Mouse (Mus musculus) skeletal muscle tissue, adult 2 months (tissue): ENCODE data around the gene Slc7a5.

ENCODE experiments used
- DNase-seq: peaks from one replicate; pipeline ENCODE4 v3.0.0-alpha.2; 2012; ENCODE audit warnings: low read depth, low spot score

Gene Slc7a5

GRCm38 (mm10) chr8:121907587-121908248, at the start of gene Slc7a5:
Gene Slc7a5 (minus strand): TSS chr8:121907694.
- DNase-seq = peak; percentile 90

DNA sequence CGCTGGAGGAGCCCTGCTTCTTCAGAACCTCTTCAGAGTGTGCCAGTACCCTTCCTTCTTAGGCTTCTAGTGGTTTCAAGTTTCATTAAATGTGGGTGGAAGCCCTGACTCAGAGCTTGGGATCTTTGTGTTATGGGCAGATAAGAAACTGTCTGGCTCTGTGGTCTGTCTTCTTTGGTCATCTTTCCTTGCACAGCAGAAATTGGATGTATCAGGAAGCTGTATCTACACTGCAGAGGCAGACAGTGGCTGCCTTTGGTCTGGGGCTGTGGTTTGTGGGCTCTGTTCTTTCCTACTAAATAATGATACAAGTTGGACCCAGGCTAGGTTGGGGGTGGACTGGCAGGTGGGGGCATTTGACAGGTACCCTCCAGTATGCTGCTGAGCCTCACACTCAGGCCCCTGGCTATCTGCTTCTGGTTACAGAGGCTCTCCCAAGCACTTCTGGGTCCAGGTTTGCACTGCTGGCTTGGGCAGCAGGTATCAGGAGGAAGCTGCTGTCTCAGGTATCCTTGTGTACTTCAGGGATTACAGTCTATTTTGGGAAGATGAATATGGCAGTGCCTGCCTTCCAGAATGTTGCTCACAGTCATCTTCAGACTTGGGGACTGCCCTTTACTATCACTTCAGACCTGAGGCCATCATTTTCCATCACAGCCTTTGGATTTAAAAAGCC, 48.5 kb upstream of the Slc7a5 start:
- DNase-seq = peak; percentile 78

DNA sequence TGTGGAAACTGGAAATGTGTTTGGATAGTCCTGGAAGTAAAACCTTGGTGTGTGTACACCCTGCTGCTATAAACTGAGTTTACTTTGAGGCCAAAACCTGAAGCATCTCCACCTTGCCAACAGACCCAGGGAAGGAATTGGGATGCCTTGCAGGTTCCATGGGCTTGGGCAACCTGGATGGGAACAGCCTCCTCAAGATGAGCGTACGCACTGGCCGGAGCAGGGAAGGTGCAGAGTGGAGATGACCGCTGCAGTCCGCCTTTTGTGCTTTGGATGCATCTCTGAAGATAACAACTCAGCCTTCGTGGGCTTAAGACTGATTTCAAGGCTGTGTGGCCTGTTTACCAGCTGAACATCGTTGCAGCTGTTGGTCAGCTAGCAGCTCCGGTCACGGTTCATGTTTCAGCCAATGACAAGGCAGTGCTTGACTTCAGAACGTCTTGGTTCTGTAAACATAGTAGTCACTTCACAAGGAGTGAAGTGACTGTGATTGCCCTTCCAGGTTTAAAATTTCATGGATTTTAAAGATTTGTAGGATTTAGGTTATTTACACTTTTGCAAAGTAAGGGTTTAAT, 47.6 kb upstream of the Slc7a5 start:
- DNase-seq = peak; percentile 71

GRCm38 (mm10) chr8:121953821-121954545, 46.5 kb upstream of the Slc7a5 start:
- DNase-seq = no peak

DNA sequence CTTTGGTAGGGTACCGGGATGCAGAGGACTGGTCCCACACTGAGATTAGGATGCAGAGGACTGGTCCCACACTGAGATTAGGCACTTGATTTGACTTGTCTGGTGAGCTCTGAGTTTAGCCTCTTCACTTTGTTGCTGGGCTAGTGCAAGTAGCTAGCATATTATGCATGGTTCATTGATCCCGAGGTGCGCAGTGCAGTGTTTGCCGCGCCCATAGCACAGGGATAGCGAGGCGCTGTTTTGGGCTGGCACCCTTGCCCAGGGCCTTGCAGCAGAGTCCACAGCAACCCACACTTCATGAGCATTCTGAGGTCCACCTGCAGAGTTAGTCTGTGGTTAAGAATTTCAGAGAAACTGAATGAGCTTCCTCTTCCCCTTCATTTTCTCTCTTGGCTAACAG, 45.3 kb upstream of the Slc7a5 start:
- DNase-seq = no peak

- DNase-seq = no peak
Measured at GRCm38 (mm10) chr8:121952122-121952521, 44.6 kb upstream of the Slc7a5 start.

GRCm38 (mm10) chr8:121951656-121952009, 44.1 kb upstream of the Slc7a5 start:
- DNase-seq = no peak

DNA sequence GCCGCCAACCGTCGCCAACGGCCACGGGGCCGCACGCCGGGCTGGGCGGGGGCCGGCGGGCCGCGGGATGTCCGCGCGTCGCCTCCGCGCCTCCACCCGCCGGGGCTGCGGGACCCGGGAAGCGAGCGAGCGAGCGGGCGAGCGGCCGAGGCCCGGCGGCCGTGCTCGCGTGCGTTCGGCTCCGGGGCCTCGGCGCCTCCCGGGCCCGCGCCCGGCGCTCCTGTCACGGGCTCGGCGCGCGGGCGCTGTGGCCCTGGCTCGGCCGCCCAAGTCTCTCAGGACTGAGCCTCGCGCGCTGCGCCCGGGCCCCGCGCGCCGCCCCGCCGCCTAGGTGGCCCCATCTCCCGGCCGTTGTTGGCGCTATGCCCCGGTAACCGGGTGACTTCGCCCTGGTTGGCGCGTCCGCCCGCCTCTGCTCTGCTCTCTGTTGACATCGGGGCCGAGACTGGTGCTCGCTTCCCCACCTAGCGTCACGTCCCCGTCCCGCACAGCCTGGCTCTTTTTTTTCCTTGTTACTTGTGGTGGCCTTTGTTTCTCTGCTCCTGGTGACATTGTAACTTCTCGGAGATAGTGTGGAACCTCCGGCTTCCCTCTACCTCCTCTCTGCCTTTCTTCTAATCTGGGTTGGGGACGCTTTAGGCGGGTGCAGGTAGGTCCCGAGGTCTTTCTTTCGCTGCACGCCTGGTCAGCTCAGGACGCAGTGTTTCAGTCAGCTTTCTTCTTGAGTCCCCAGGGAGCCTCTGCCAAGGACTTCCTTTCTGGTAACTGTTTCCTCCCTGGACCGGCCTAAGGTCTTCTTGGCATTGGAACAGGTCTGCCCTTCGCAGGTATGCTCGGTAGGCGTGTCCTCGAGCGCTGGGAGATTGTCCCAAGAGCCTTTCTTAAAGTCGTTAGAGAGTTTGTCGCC, 43.5 kb upstream of the Slc7a5 start:
- peak; percentile 73 for DNase-seq

DNA sequence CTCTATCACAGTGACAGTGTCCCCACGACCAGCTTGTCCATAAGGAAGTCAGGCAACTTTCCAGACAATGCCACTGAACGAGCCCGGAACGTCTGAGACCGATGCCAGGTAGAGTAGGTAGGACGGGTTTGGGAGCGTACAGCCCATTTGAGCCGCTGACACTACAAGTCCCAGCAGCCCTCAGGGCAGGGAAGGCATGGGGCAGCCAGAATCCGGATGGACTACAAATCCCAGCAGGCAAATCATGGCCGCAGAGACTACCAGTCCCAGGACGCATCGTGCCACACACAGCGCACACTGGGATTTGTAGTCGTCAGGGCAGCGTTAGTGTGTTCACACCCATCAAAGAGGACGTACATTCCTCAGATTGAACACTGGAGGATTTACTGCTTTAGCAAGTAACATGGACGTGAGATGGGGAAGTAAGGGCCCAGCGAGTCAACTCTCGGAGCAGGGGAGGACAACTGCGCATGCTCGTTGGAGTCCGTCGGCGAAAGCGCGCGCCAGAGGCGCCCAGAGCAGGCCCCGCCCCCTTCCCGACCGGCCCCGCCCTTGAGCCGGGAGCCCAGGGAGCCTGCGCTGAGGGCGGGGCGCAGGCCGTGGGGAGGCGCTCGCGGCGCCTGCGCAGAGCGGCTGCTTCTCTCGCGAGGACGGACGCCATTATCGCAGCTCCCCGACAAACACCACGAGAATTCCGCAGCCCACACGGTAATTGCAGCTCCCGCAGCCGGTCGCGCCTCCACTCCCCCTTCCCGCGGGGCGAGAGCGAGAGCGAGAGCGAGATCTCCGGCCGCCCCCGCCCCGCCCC, 42.7 kb upstream of the Slc7a5 start:
- peak; percentile 99 for DNase-seq

DNA sequence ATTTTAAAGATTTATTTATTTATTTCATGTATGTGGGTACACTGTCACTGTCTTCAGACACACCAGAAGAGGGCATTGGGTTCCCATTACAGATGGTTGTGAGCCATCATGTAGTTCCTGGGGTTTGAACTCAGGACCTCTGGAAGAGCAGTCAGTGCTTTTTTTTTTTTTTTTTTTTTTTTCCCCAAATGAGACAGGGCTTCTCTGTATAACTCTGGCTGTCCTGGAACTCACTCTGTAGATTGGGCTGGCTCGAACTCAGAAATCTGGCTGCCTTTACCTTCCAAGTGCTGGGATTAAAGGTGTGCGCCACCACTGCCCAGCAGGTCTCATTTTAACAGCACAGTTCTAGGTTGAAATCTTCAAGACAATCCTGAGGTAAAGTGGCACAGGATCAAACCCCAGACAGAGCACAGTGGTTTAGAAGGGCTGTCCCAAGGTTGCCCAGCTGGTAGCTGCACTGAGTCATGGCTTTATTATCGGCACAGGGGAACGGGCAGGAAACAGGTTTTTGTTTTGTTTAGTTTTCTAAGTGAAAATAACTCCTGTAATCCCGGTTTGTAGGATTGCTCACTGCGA, 41.8 kb upstream of the Slc7a5 start, which contains the start of gene Banp:
Gene Banp, plus strand, starts transcription at position 529 of the 579 bp plus-strand sequence.
- DNase-seq = no peak

DNA sequence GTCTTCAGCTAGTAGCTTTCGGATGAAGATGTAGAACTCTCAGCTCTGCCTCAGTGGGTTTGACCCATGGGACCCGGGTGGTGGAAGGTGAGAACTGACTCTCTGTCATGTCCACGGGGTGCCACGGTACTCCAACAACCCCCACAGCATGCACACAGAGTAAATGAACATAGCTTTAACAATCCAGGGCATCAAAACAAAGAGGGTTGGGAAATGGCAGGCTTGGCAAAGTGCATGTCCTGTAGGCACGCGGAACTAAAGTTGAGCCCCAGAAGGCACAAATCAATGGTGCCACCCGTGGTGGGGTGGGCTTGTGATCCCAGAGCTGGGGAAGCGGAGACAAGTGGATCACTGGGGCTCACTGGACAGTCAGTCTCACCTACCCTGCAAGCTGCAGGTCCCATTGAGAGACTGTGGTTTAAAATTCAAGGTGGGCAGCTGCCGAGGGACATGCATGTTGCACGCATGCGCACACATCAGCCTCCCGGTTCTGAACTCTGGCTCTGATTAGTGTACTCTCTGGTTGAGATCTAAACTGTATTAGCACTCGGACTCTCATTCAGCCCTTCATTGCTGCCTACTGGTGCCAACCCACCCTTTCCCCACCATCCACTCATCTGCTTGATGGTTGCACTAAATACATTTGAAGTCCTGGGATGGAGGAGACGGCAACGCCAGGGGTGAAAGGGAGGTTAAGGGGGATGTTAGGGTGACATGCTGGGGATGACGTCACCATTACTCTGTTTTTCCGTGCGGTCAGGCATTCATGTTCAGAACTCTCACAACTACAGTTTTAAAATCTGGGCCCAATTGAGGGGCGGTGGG, 41.0 kb upstream of the Slc7a5 start:
- DNase-seq = no peak

DNA sequence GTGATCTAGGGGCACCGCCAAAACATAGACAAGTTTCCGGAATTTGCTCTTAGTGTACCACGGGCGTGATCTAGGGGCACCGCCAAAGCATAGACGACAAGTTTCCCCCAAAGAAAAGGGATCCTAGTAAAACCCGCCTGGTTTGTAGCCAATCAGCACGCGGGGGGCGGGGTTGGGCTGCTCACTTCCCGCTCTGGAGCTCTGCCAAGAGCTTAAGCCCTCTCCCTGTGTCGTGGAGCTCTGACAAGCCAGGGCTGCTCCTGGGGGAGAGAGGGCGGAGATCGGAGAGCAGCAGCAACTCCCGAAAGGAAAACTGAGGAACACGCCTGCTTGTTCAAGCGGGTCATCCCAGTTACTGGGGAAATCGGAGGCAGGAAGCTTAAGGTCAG, 40.3 kb upstream of the Slc7a5 start:
- peak; percentile 91 for DNase-seq

DNA sequence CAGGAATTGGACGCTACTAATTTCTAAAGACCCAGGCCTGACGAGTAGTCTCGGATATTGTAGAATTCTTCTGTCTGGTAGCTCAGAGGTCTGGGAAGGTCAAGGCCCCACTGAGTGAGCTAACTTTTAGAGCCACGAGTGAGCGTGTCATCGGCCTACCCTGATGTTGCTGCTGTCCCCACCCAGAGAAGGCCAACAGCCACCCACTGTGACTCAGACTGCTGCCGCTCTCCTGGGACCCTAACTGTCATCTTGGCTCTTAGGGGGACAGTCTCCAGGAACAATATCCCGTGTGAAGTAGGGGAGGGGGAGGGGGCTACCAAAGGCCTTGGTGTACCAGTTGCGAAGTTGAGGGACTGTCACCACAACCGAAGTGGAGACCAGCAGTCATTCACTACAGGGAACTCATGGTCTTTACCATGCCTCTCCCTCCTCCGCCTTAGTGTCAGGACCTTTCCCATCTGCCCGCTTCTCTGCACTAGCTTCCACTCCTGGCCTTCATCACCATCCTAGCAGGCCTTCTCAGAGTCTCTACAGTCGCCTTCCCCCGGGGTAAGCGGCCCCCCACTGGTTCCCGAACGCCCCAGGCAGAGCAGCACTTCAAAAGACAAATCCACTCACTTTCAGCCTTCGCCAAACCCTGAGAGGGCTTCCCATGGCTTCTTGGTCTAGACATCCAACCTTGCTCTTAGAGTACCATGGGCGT, 39.7 kb upstream of the Slc7a5 start:
- DNase-seq = no peak

GRCm38 (mm10) chr8:121946351-121946750, 38.9 kb upstream of the Slc7a5 start:
- no peak for DNase-seq

DNA sequence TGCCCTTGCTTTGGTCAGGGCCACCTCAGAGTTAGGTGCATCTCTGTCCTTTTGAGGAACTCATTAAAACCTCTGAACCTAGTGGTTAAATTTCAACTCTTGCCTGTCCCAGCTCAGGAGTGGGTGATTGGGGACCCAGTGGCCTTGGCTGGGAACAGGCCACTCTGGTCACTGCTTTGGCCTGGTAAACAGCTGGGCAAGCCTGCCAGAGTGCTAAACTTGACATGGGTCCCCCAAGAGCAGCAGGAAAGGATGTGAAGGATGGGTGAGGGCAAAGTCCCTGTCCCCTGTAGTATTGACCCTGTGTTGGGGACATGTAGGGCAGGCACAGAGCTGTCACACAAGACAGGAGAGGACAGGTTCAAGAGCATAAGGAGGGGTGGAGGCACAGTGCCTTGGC, 37.3 kb upstream of the Slc7a5 start, which contains the start of gene Car5a:
Gene Car5a, minus strand, starts transcription at position 74 of the 400 bp plus-strand sequence.
- DNase-seq = no peak

DNA sequence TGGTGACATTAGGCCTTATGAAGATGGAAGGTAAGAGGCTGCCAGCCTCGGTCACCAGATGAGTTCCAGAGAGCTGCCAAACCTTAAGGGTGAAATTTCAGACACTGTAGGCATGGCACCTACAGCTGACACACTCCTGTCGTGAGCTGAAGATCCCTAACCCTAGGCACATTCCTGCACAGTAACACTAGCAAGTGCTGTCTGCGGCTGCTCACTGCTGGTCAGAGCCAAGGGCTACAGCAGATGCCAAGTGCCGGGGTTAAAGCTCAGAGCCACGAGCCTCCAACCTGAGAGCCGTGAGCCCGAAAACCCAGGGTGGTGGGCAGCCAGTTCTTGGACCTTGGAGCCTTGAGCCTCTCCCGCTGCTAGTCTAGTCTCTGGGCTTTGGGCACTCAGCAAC, 36.2 kb upstream of the Slc7a5 start:
- DNase-seq = peak; percentile 91

DNA sequence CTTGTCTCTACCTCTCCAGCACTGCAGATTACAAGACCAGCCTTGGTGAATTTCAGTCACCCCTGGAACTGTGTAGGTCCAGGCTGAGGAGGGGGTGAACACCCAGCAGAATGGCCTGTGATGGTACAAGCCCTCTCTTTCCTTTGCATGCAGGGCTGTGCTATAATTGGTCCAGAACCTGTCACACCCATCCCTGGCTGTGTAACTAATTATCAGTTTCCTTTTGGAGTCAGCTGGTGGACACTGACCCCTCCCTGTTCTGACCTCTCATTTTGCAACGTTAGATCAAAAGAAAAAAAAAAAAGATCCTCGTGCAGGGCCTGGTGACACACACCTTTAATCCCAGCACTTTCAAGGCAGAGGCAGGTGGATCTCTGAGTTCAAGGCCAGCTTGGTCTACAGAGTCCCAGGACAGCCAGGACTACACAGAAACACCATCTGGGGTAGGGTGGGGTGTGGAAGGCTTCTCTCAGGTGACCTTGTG, 35.6 kb upstream of the Slc7a5 start:
- DNase-seq = no peak

GRCm38 (mm10) chr8:121938732-121939131, 31.2 kb upstream of the Slc7a5 start:
- DNase-seq = no peak
